Mouse (Mus musculus): ENCODE measurements around the gene Sppl2b. TPM values are rescaled to one million over a fixed set of nuclear protein-coding genes. Genes with fewer than 3 reads are reported as not detected.

Sppl2b gene
- polyA plus RNA-seq, 2 experiments = 40.8 to 86.8 TPM

DNA sequence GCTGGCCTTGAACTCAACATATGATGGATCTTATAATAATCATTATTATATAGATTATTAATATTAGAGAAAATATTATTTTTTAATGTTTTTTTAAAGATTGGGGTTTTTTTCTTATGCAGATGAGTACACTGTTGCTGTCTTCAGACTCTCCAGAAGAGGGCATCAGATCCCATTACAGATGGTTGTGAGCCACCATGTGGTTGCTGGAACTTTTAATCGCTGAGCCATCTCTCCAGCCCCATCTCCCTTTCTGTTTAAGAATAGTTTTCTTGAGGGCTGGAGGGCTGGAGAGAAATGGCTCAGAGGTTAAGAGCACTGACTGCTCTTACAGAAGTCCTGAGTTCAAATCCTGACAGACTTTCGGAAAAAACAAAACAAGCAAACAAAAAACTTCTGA is 33.1 kb upstream of the Sppl2b start:
- 44% methylated on average over 2 of the region's 2 CpGs for WGBS
- no peak for TF ChIP-seq POLR2A (IDR thresholded peaks at IDR 0.05; ENCODE audit: borderline replicate concordance, extremely low read depth, insufficient read depth, insufficient read length)
- H3K4me2 ChIP-seq (replicated peaks; ENCODE audit: low read depth, low read length, severe bottlenecking) = no peak overlapping the region
- H3K27ac ChIP-seq (replicated peaks; ENCODE audit: low read depth, low read length) = no peak overlapping the region
- H3K9me3 ChIP-seq (ENCODE audit: control insufficient read depth, low read length) = no peaks in the 10 kb centered on the region
- DNase-seq (ENCODE audit: low spot score) = no peak
- peaks cover 4% of the 10 kb centered on the region; the same call in 1 of the 2 replicates for H3K4me1 ChIP-seq (ENCODE audit: control insufficient read depth, insufficient read depth, low read length)
- H3K27me3 ChIP-seq (ENCODE audit: control insufficient read depth, insufficient read depth, low read length) = no peaks in the 10 kb centered on the region
- H3K36me3 ChIP-seq (ENCODE audit: control insufficient read depth, insufficient read depth, low read length) = no peaks in the 10 kb centered on the region
- H3K9ac ChIP-seq (ENCODE audit: low read depth, low read length, severe bottlenecking) = no peak overlapping the region
- H3K4me3 ChIP-seq (replicated peaks; ENCODE audit: low read length) = no peak overlapping the region
- no peak for ATAC-seq (ENCODE audit: low FRiP score, low read depth)

DNA sequence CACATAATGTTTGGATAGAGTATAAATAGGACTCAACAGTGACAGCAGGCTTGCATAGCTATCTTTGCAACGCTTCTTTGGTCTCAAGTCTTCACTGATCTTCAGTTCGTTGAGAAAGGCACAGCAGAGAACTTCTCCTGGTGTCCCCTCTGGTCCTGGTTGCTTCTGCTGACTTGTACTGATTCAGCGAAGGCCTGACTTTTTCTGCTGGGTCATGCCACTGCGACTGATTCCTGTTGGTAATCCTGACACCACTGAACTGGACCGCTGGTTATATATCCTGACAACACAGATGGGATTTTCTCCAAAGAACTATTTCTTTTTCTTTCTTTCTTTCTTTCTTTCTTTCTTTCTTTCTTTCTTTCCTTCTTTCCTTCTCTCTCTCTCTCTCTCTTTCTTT is 32.5 kb upstream of the Sppl2b start:
- no peak for TF ChIP-seq POLR2A (IDR thresholded peaks at IDR 0.05; ENCODE audit: borderline replicate concordance, extremely low read depth, insufficient read depth, insufficient read length)
- Histone ChIP-seq H3K4me1 (ENCODE audit: control insufficient read depth, insufficient read depth, low read length) (peaks cover 4% of the 10 kb centered on the region; the same call in 1 of the 2 replicates), H3K27ac (replicated peaks; ENCODE audit: low read depth, low read length) (no peak overlapping the region), H3K36me3 (ENCODE audit: control insufficient read depth, insufficient read depth, low read length) (no peaks in the 10 kb centered on the region), H3K9me3 (ENCODE audit: control insufficient read depth, low read length) (no peaks in the 10 kb centered on the region), H3K4me2 (replicated peaks; ENCODE audit: low read depth, low read length, severe bottlenecking) (no peak overlapping the region), H3K27me3 (ENCODE audit: control insufficient read depth, insufficient read depth, low read length) (no peaks in the 10 kb centered on the region), H3K9ac (ENCODE audit: low read depth, low read length, severe bottlenecking) (no peak overlapping the region), H3K4me3 (replicated peaks; ENCODE audit: low read length) (no peak overlapping the region)
- no peak for ATAC-seq (ENCODE audit: low FRiP score, low read depth)
- WGBS = 91% methylated on average over 5 of the region's 5 CpGs
- no peak for DNase-seq (ENCODE audit: low spot score)

DNA sequence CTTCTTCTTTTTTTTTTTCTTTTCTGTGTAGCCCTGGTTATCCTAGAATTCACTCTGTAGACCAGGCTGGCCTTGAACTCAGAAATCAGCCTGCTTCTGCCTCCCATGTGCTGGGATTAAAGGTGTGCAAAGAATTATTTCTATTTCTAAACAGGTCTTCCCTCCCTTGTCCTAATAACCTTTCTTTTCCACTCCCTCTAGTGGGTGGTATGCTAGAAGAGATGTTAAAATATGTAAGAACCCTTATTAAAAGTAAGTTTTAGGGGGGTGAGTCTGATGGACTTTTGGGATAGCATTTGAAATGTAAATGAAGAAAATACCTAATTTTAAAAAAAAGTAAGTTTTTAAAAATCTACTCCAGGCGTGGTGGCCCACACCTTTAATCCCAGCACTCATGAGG is 31.8 kb upstream of the Sppl2b start:
- Histone ChIP-seq H3K36me3 (ENCODE audit: control insufficient read depth, insufficient read depth, low read length) (peaks cover 1% of the 10 kb centered on the region; the same call in 1 of the 2 replicates), H3K4me3 (replicated peaks; ENCODE audit: low read length) (no peak overlapping the region), H3K9ac (ENCODE audit: low read depth, low read length, severe bottlenecking) (no peak overlapping the region), H3K9me3 (ENCODE audit: control insufficient read depth, low read length) (no peaks in the 10 kb centered on the region), H3K27me3 (ENCODE audit: control insufficient read depth, insufficient read depth, low read length) (no peaks in the 10 kb centered on the region), H3K4me2 (replicated peaks; ENCODE audit: low read depth, low read length, severe bottlenecking) (no peak overlapping the region), H3K27ac (replicated peaks; ENCODE audit: low read depth, low read length) (no peak overlapping the region), H3K4me1 (ENCODE audit: control insufficient read depth, insufficient read depth, low read length) (peaks cover 9% of the 10 kb centered on the region)
- DNase-seq (ENCODE audit: low spot score) (no peak), ATAC-seq (ENCODE audit: low FRiP score, low read depth) (no peak)
- TF ChIP-seq POLR2A (IDR thresholded peaks at IDR 0.05; ENCODE audit: borderline replicate concordance, extremely low read depth, insufficient read depth, insufficient read length) = no peak
- WGBS = 85% methylated on average over 1 of the region's 1 CpGs

DNA sequence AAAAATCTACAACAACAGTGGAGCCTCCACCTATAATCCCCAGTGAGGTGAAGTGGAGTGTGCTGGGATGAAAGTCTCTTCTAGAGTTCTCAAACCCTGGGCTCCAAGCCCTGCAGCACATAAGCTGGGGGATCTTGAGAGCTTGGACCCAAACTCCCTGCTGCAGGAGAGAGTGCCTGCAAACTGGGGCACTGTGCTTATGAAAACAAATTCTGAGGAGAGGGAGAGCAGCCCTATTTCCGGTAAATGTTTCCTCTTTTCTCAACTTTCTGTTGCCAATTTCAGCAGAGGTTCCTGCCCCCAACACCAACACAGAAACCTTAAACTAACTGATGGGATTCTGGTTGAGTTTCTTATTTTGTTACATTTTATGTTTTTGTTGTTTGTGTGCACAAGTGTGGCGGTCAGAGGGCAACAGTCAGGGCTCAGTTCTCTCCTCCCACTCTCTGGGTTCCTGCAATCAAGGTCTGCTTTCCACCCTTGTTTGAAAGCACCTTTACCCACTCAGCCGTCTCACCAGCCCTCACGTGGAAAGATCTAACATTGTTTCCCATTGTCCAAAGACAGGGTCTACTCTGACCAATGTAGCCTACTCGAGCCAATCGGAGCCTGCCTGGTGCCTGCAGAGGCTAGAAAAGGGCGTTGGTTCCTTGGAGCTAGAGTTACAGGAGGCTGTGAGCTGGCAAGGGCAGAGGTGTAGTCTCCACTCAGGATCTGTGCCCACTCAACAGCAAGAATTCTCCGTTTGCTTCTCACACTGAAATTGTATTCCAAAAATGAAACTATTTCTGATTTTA is 31.0 kb upstream of the Sppl2b start:
- Histone ChIP-seq H3K4me2 (replicated peaks; ENCODE audit: low read depth, low read length, severe bottlenecking) (no peak overlapping the region), H3K4me1 (ENCODE audit: control insufficient read depth, insufficient read depth, low read length) (peaks cover 9% of the 10 kb centered on the region), H3K9me3 (ENCODE audit: control insufficient read depth, low read length) (no peaks in the 10 kb centered on the region), H3K27me3 (ENCODE audit: control insufficient read depth, insufficient read depth, low read length) (no peaks in the 10 kb centered on the region), H3K36me3 (ENCODE audit: control insufficient read depth, insufficient read depth, low read length) (peaks cover 5% of the 10 kb centered on the region), H3K27ac (replicated peaks; ENCODE audit: low read depth, low read length) (no peak overlapping the region), H3K9ac (ENCODE audit: low read depth, low read length, severe bottlenecking) (no peak overlapping the region), H3K4me3 (replicated peaks; ENCODE audit: low read length) (no peak overlapping the region)
- DNase-seq (ENCODE audit: low spot score) = no peak
- no peak for ATAC-seq (ENCODE audit: low FRiP score, low read depth)
- TF ChIP-seq POLR2A (IDR thresholded peaks at IDR 0.05; ENCODE audit: borderline replicate concordance, extremely low read depth, insufficient read depth, insufficient read length) = no peak
- 64% methylated on average over 8 of the region's 8 CpGs for WGBS

- Histone ChIP-seq H3K9me3 (ENCODE audit: control insufficient read depth, low read length) (no peaks in the 10 kb centered on the region), H3K27me3 (ENCODE audit: control insufficient read depth, insufficient read depth, low read length) (no peaks in the 10 kb centered on the region), H3K4me2 (replicated peaks; ENCODE audit: low read depth, low read length, severe bottlenecking) (no peak overlapping the region), H3K9ac (ENCODE audit: low read depth, low read length, severe bottlenecking) (no peak overlapping the region), H3K4me1 (ENCODE audit: control insufficient read depth, insufficient read depth, low read length) (peaks cover 9% of the 10 kb centered on the region), H3K4me3 (replicated peaks; ENCODE audit: low read length) (no peak overlapping the region), H3K36me3 (ENCODE audit: control insufficient read depth, insufficient read depth, low read length) (peaks cover 13% of the 10 kb centered on the region), H3K27ac (replicated peaks; ENCODE audit: low read depth, low read length) (no peak overlapping the region)
- ATAC-seq (ENCODE audit: low FRiP score, low read depth) = no peak
- 86% methylated on average over 2 of the region's 2 CpGs for WGBS
- no peak for TF ChIP-seq POLR2A (IDR thresholded peaks at IDR 0.05; ENCODE audit: borderline replicate concordance, extremely low read depth, insufficient read depth, insufficient read length)
- DNase-seq (ENCODE audit: low spot score) = no peak
Measured at GRCm38 (mm10) chr10:80824827-80825226, 30.2 kb upstream of the Sppl2b start.

Data from limb, embryonic 14.5 days (tissue).